Mouse (Mus musculus) thymus, adult 2 months (tissue): Measurements from ENCODE around the gene Faf2.

Source experiments
- CTCF ChIP-seq: fragments of 200-500 bp; IDR thresholded peaks from 2 replicates; pipeline ENCODE4 v1.5.1; 2012; ENCODE audit warnings: mild to moderate bottlenecking, control low read depth, low read length, moderate library complexity, borderline replicate concordance; ENCODE audit not compliant: control insufficient read depth, poor library complexity, insufficient read depth; ENCODE audit errors: extremely low read depth
- POLR2A ChIP-seq: fragments of 200-500 bp; IDR thresholded peaks from 2 replicates; pipeline ENCODE4 v1.6.1; 2012; ENCODE audit warnings: mild to moderate bottlenecking, low read length, control low read depth, moderate library complexity; ENCODE audit not compliant: control insufficient read depth, poor library complexity, insufficient read depth; ENCODE audit errors: extremely low read depth

DNA sequence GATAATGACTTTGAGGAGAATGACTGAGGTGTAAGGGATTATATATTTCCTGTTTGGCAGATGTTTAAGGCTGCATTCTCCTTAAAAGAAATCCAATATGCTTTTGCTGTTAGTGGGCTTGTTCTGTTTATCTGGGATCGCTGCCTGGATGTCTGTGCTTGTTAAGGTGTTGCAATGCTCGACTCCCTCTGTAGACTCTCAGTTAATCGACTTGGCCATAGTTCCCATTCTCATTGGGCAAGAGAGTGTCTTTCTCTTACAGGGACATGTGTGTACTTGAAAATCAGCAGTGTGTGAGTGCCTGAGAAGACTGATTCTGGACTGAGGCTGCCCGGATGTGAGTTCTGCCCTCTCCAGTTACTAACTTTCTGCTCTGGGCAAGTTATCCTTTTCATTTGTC, 7.5 kb downstream of the Faf2 start:
- TF ChIP-seq CTCF = no peak
- TF ChIP-seq POLR2A = no peak
